Mouse (Mus musculus) lung, adult 2 months (tissue): ENCODE data around the gene Tet3.

Experiments used
- CTCF ChIP-seq: fragments of 200-500 bp; IDR thresholded peaks from 2 replicates; pipeline ENCODE4 v1.5.1; 2011; ENCODE audit warnings: mild to moderate bottlenecking, low read length, control low read depth; ENCODE audit not compliant: insufficient read depth
- POLR2A ChIP-seq: fragments of 200-500 bp; IDR thresholded peaks from 2 replicates; pipeline ENCODE4 v1.6.1; 2011; ENCODE audit warnings: low read depth, mild to moderate bottlenecking, control low read depth, low read length, borderline replicate concordance; ENCODE audit errors: extremely low read depth

DNA sequence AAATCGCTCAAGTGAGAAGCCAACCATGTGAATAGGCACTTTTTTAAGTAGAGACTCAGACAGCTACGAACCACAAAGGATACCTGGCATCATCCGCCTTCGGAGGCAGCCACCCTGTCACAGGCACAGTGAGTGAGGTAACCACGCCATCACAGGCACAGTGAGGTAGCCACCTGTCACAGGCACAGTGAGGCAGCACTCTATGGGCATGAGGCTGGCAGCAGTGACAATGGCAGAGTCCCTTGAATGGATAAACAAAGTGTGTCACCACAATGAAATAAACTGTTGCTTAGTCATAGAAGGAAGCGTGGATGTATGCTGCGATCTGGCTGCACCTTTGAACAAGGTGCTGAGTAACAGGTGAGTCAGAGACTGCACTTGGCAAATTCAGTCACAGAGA lies 19.7 kb upstream of the Tet3 start:
- TF ChIP-seq CTCF (no peak), POLR2A (no peak)
